Mouse (Mus musculus) kidney, embryonic 16.5 days (tissue): ENCODE measurements around the gene Unc45a. TPM values are rescaled to one million over a fixed set of nuclear protein-coding genes. Genes with fewer than 3 reads are reported as not detected.

Experiments used
- ATAC-seq: fragments of 200-750 bp; cut with Nextera tagmentation; 2 replicates; pipeline ENCODE4 v1.8.0; 2017; ENCODE audit warnings: moderate TSS enrichment; ENCODE audit not compliant: low FRiP score, low TSS enrichment
- H3K27ac ChIP-seq: fragments of 300-500 bp; sonication (generic); 2 replicates; pipeline ENCODE4 v1.5.1; 2014; ENCODE audit warnings: low read length
- H3K27me3 ChIP-seq: fragments of 300-500 bp; sonication (generic); 2 replicates; pipeline ENCODE4 v1.6.1; 2014; ENCODE audit warnings: low read length, control low read depth, mixed read lengths; ENCODE audit not compliant: insufficient read depth
- H3K36me3 ChIP-seq: fragments of 300-500 bp; sonication (generic); 2 replicates; pipeline ENCODE4 v1.6.1; 2014; ENCODE audit warnings: low read length, control low read depth, mixed read lengths; ENCODE audit not compliant: insufficient read depth
- H3K4me1 ChIP-seq: fragments of 300-500 bp; sonication (generic); 2 replicates; pipeline ENCODE4 v1.6.1; 2014; ENCODE audit warnings: low read length, control low read depth, mixed read lengths; ENCODE audit not compliant: insufficient read depth
- H3K4me2 ChIP-seq: fragments of 300-500 bp; sonication (generic); replicated peaks from 2 replicates; pipeline ENCODE4 v1.6.1; 2014; ENCODE audit warnings: low read depth, low read length
- H3K4me3 ChIP-seq: fragments of 300-500 bp; sonication (generic); 2 replicates; pipeline ENCODE4 v1.5.1; 2014; ENCODE audit warnings: mild to moderate bottlenecking, low read length
- H3K9ac ChIP-seq: fragments of 300-500 bp; sonication (generic); replicated peaks from 2 replicates; pipeline ENCODE4 v1.6.1; 2014; ENCODE audit warnings: low read length
- H3K9me3 ChIP-seq: fragments of 300-500 bp; sonication (generic); 2 replicates; pipeline ENCODE4 v1.6.1; 2016; ENCODE audit warnings: low read length, control low read depth
- whole genome bisulfite sequencing: fragments of 180-500 bp; shearing (Covaris S2); extraction: QIAGEN DNeasy Blood & Tissue Kit; methylation state at CpG from one replicate; pipeline ENCODE4 v1.1.7; 2014; 5-methylcytosine and 5-hydroxymethylcytosine counted together
- polyA plus RNA-seq: library from polyadenylated mRNA; unstranded; fragments of >200 nt; fragmentation: Nextera tagmentation; extraction: Ambion mirVana; gene quantifications from 2 replicates; pipeline ENCODE4 v1.2.1, GENCODE M21; 2015

Unc45a gene
- polyA plus RNA-seq, 1 experiment from 2014 or later: 46.5 TPM

- Histone ChIP-seq H3K9ac (no peak overlapping the region), H3K36me3 (peaks cover 49% of the 10 kb centered on the region), H3K4me3 (no peak overlapping the region), H3K4me1 (no peaks in the 10 kb centered on the region), H3K27me3 (no peaks in the 10 kb centered on the region), H3K27ac (no peak overlapping the region), H3K4me2 (no peak overlapping the region), H3K9me3 (peaks cover 13% of the 10 kb centered on the region)
- 95% methylated on average over 4 of the region's 4 CpGs for WGBS
- no peak for ATAC-seq
Measured at GRCm38 (mm10) chr7:80276374-80276773, 64.4 kb downstream of the Unc45a start.

Other genes with a start within 250 kb of the Unc45a start
- gene Idh2, start 225.6 kb downstream of the Unc45a start, polyA plus RNA-seq: 782 and 850 TPM in 2 replicates
- gene Sema4b, start 154.2 kb downstream of the Unc45a start, polyA plus RNA-seq: 17.7 and 23.7 TPM in 2 replicates
- 131 and 144 TPM in 2 replicates for gene Cib1, start 108.2 kb downstream of the Unc45a start, polyA plus RNA-seq
- 3.5 and 4.0 TPM in 2 replicates for gene Gdpgp1, start 108.1 kb downstream of the Unc45a start, polyA plus RNA-seq
- gene Ttll13, start 94.6 kb downstream of the Unc45a start, polyA plus RNA-seq: 0.87 and 1.4 TPM in 2 replicates
- 51.7 and 51.9 TPM in 2 replicates for gene Ngrn, start 79.8 kb downstream of the Unc45a start, polyA plus RNA-seq
- 11.4 and 17.0 TPM in 2 replicates for gene Vps33b, start 71.4 kb downstream of the Unc45a start, polyA plus RNA-seq
- gene Prc1, start 46.6 kb downstream of the Unc45a start, polyA plus RNA-seq: 146 and 151 TPM in 2 replicates
- gene Rccd1, start 16.6 kb downstream of the Unc45a start, polyA plus RNA-seq: 7.8 and 11.6 TPM in 2 replicates
- gene Hddc3, start 2.1 kb upstream of the Unc45a start, polyA plus RNA-seq: 22.6 and 23.8 TPM in 2 replicates
- 16.6 and 19.1 TPM in 2 replicates for gene Man2a2, start 30.4 kb upstream of the Unc45a start, polyA plus RNA-seq
- gene Fes, start 46.9 kb upstream of the Unc45a start, polyA plus RNA-seq: 16.8 and 18.3 TPM in 2 replicates
- gene Furin, start 64.4 kb upstream of the Unc45a start, polyA plus RNA-seq: 13.4 and 13.7 TPM in 2 replicates
- 21.7 and 25.2 TPM in 2 replicates for gene Blm, start 194.1 kb upstream of the Unc45a start, polyA plus RNA-seq